Mouse (Mus musculus): ENCODE data around the gene D8Ertd738e.

D8Ertd738e gene

GRCm38 (mm10) chr8:84249257-84250170, at the start of gene D8Ertd738e:
Gene D8Ertd738e (minus strand): TSS chr8:84249719.
- peak; percentile 83 to 84 for DNase-seq

- DNase-seq, result no peak
These were observed 47.7 kb upstream of the D8Ertd738e start for GRCm38 (mm10) chr8:84297029-84297785.

GRCm38 (mm10) chr8:84291688-84292087, 42.2 kb upstream of the D8Ertd738e start:
- DNase-seq, result peak; percentile 81 to 82

- peak; percentile 68 to 70 for DNase-seq
These were observed 41.6 kb upstream of the D8Ertd738e start for GRCm38 (mm10) chr8:84291086-84291485.

GRCm38 (mm10) chr8:84288892-84289291, 39.4 kb upstream of the D8Ertd738e start:
- DNase-seq, result peak; percentile 56 to 60

- peak in 1 of 2 experiments; percentile 30 for DNase-seq
These were observed 36.1 kb upstream of the D8Ertd738e start for GRCm38 (mm10) chr8:84285665-84286064.

GRCm38 (mm10) chr8:84284608-84285063, 35.1 kb upstream of the D8Ertd738e start:
- no peak for DNase-seq

GRCm38 (mm10) chr8:84280777-84281176, 31.3 kb upstream of the D8Ertd738e start:
- no peak for DNase-seq

- DNase-seq, result no peak
These were observed 26.9 kb upstream of the D8Ertd738e start for GRCm38 (mm10) chr8:84276447-84276846.

- DNase-seq, result no peak
These were observed 24.4 kb upstream of the D8Ertd738e start for GRCm38 (mm10) chr8:84273968-84274367.

GRCm38 (mm10) chr8:84272302-84272701, 22.8 kb upstream of the D8Ertd738e start:
- DNase-seq, result no peak

- DNase-seq, result peak; percentile 100
These were observed 20.6 kb upstream of the D8Ertd738e start, which contains the start of gene Ccdc130 for GRCm38 (mm10) chr8:84269950-84270773. Gene Ccdc130 (minus strand): TSS chr8:84270380.

- DNase-seq, result no peak
These were observed 11.6 kb upstream of the D8Ertd738e start for GRCm38 (mm10) chr8:84261098-84261497.

GRCm38 (mm10) chr8:84256822-84257610, 7.5 kb upstream of the D8Ertd738e start, which contains the start of gene Mri1:
Gene Mri1 (minus strand): TSS chr8:84257326.
- peak; percentile 81 to 85 for DNase-seq

- DNase-seq, result no peak
These were observed 6.9 kb upstream of the D8Ertd738e start for GRCm38 (mm10) chr8:84256458-84256821.

GRCm38 (mm10) chr8:84255858-84256257, 6.3 kb upstream of the D8Ertd738e start:
- no peak for DNase-seq

GRCm38 (mm10) chr8:84241821-84242220, 7.7 kb downstream of the D8Ertd738e start:
- no peak for DNase-seq

GRCm38 (mm10) chr8:84241167-84241566, 8.4 kb downstream of the D8Ertd738e start:
- no peak for DNase-seq

GRCm38 (mm10) chr8:84237542-84238229, 11.8 kb downstream of the D8Ertd738e start:
- no peak for DNase-seq

- DNase-seq, result peak; percentile 97 to 100
These were observed 12.5 kb downstream of the D8Ertd738e start, which contains the start of gene Zswim4 for GRCm38 (mm10) chr8:84236998-84237473. Gene Zswim4 (minus strand): TSS chr8:84237055.

Measured in cerebellum, postnatal 36 days (tissue).